Mouse (Mus musculus) midbrain, postnatal 0 days (tissue): ENCODE data around the gene Triobp. TPM values are rescaled to one million over a fixed set of nuclear protein-coding genes. Genes with fewer than 3 reads are reported as not detected.
A peak's percentile ranks its signal among the peaks of the same experiment; 100 is the strongest.
"Not testable (repeated sequence)": the region's sequence is repeated elsewhere in the genome, so short reads cannot be mapped to it uniquely, and the experiment has no call there.

ENCODE experiments used
- ATAC-seq: fragments of 200-750 bp; cut with Nextera tagmentation; 2 replicates; pipeline ENCODE4 v1.8.0; 2017; ENCODE audit warnings: moderate number of reproducible peaks, mild to moderate bottlenecking, moderate TSS enrichment, moderate library complexity; ENCODE audit not compliant: low FRiP score
- DNase-seq: peaks from one replicate; pipeline ENCODE4 v3.0.0-alpha.2; 2015; ENCODE audit warnings: low spot score
- H3K27ac ChIP-seq: fragments of 300-500 bp; sonication (generic); 2 replicates; pipeline ENCODE4 v1.5.1; 2014; ENCODE audit warnings: low read depth, mild to moderate bottlenecking, low read length, mixed read lengths
- H3K27me3 ChIP-seq: fragments of 300-500 bp; sonication (generic); 2 replicates; pipeline ENCODE4 v1.6.1; 2014; ENCODE audit warnings: low read length, control low read depth, mixed read lengths; ENCODE audit not compliant: insufficient read depth
- H3K36me3 ChIP-seq: fragments of 300-500 bp; sonication (generic); 2 replicates; pipeline ENCODE4 v1.6.1; 2014; ENCODE audit warnings: low read length, control low read depth, mixed read lengths; ENCODE audit not compliant: insufficient read depth
- H3K4me1 ChIP-seq: fragments of 300-500 bp; sonication (generic); 2 replicates; pipeline ENCODE4 v1.6.1; 2014; ENCODE audit warnings: mild to moderate bottlenecking, control low read depth, antibody characterized with exemption, low read length, mixed read lengths; ENCODE audit not compliant: insufficient read depth
- H3K4me2 ChIP-seq: fragments of 300-500 bp; sonication (generic); 2 replicates; pipeline ENCODE4 v1.6.1; 2014; ENCODE audit warnings: low read depth, mild to moderate bottlenecking, low read length, mixed read lengths; ENCODE audit not compliant: poor library complexity, severe bottlenecking
- H3K4me3 ChIP-seq: fragments of 300-500 bp; sonication (generic); 2 replicates; pipeline ENCODE4 v1.5.1; 2014; ENCODE audit warnings: low read depth, mild to moderate bottlenecking, low read length, moderate library complexity
- H3K9ac ChIP-seq: fragments of 300-500 bp; sonication (generic); replicated peaks from 2 replicates; pipeline ENCODE4 v1.6.1; 2014; ENCODE audit warnings: mild to moderate bottlenecking, low read length, moderate library complexity, mixed read lengths; ENCODE audit not compliant: poor library complexity, severe bottlenecking
- H3K9me3 ChIP-seq: fragments of 300-500 bp; sonication (generic); 2 replicates; pipeline ENCODE4 v1.6.1; 2016; ENCODE audit warnings: low read length, control low read depth
- CTCF ChIP-seq: IDR thresholded peaks from 2 replicates; pipeline ENCODE4 v1.5.1; 2016; ENCODE audit warnings: antibody characterized with exemption, mild to moderate bottlenecking
- WGBS: fragments of 180-500 bp; shearing (Covaris S2); extraction: QIAGEN DNeasy Blood & Tissue Kit; methylation state at CpG from one replicate; pipeline ENCODE4 v1.1.7; 2014; 5-methylcytosine and 5-hydroxymethylcytosine counted together
- polyA plus RNA-seq: library from polyadenylated mRNA; unstranded; fragments of >200 nt; fragmentation: Nextera tagmentation; extraction: Ambion mirVana; gene quantifications from 2 replicates; pipeline ENCODE4 v1.2.1, GENCODE M21; 2015
- total RNA-seq: library from RNA; depleted of rRNA; stranded (reverse); fragments of >200 nt; gene quantifications from 2 replicates; pipeline ENCODE4 v1.2.3, GENCODE M21; 2014

The Triobp gene
- total and polyA plus RNA-seq, 2 experiments from 2014 or later, result 28.4 to 40.0 TPM

- Histone ChIP-seq H3K27ac (peak overlapping the region; percentile 88), H3K4me1 (peaks cover 10% of the 10 kb centered on the region), H3K9ac (peak overlapping the region; percentile 95), H3K9me3 (no peaks in the 10 kb centered on the region), H3K4me3 (peak overlapping the region; percentile 74), H3K4me2 (peak overlapping the region; percentile 97), H3K36me3 (no peaks in the 10 kb centered on the region), H3K27me3 (no peaks in the 10 kb centered on the region)
- no peak for TF ChIP-seq CTCF
- 7% methylated on average over 37 of the region's 46 CpGs for WGBS
- DNase-seq (no peak), ATAC-seq (no peak)
Measured at GRCm38 (mm10) chr15:79027291-79028205, 80.0 kb downstream of the Triobp start.

GRCm38 (mm10) chr15:79028237-79028738 is 80.8 kb downstream of the Triobp start, which contains the start of gene H1f0:
Gene H1f0 (plus strand): TSS chr15:79028450.
- Histone ChIP-seq H3K4me2 (peak within 1 kb of the TSS; percentile 97), H3K4me3 (peak within 1 kb of the TSS; percentile 74), H3K9ac (peak within 1 kb of the TSS; percentile 95), H3K36me3 (no peaks in the 10 kb centered on the region), H3K4me1 (peaks cover 10% of the 10 kb centered on the region), H3K9me3 (no peaks in the 10 kb centered on the region), H3K27ac (peak within 1 kb of the TSS; percentile 88), H3K27me3 (no peaks in the 10 kb centered on the region)
- ATAC-seq (peak; percentile 86), DNase-seq (peak; percentile 92)
- TF ChIP-seq CTCF, result no peak
- under 1% methylated on average over 54 of the region's 58 CpGs for WGBS

- H3K4me2 ChIP-seq, result peak overlapping the region; percentile 97
- WGBS, result 24% methylated on average over 16 of the region's 16 CpGs
- H3K4me1 ChIP-seq, result peaks cover 10% of the 10 kb centered on the region
- peak overlapping the region; percentile 74 for H3K4me3 ChIP-seq
- peak overlapping the region; percentile 95 for H3K9ac ChIP-seq
- no peaks in the 10 kb centered on the region for H3K27me3 ChIP-seq
- TF ChIP-seq CTCF, result no peak
- H3K9me3 ChIP-seq, result no peaks in the 10 kb centered on the region
- peak overlapping the region; percentile 88; the same call in 1 of the 2 replicates for H3K27ac ChIP-seq
- no peak for ATAC-seq
- no peaks in the 10 kb centered on the region for H3K36me3 ChIP-seq
- no peak for DNase-seq
Measured at GRCm38 (mm10) chr15:79028823-79029484, 81.4 kb downstream of the Triobp start.

- no peaks in the 10 kb centered on the region for H3K36me3 ChIP-seq
- ATAC-seq, result no peak
- DNase-seq, result peak; percentile 44
- peak overlapping the region; percentile 97 for H3K4me2 ChIP-seq
- TF ChIP-seq CTCF, result no peak
- H3K27me3 ChIP-seq, result no peaks in the 10 kb centered on the region
- H3K27ac ChIP-seq, result no peak overlapping the region; the same call in 1 of the 2 replicates
- H3K9ac ChIP-seq, result peak overlapping the region; percentile 46; the same call in 1 of the 2 replicates
- 9% methylated on average over 11 of the region's 11 CpGs for WGBS
- no peaks in the 10 kb centered on the region for H3K9me3 ChIP-seq
- peaks cover 10% of the 10 kb centered on the region for H3K4me1 ChIP-seq
- H3K4me3 ChIP-seq, result peak overlapping the region; percentile 74
Measured at GRCm38 (mm10) chr15:79029519-79030241, 82.2 kb downstream of the Triobp start.

- no peaks in the 10 kb centered on the region for H3K36me3 ChIP-seq
- H3K4me2 ChIP-seq, result peak overlapping the region; percentile 97
- DNase-seq (peak; percentile 94), ATAC-seq (peak; percentile 71)
- no peak for TF ChIP-seq CTCF
- H3K27ac ChIP-seq, result no peak overlapping the region
- no peaks in the 10 kb centered on the region for H3K27me3 ChIP-seq
- WGBS, result 1% methylated on average over 52 of the region's 52 CpGs
- peak overlapping the region; percentile 74 for H3K4me3 ChIP-seq
- H3K4me1 ChIP-seq, result peaks cover 10% of the 10 kb centered on the region
- no peaks in the 10 kb centered on the region for H3K9me3 ChIP-seq
- H3K9ac ChIP-seq, result peak overlapping the region; percentile 46
Measured at GRCm38 (mm10) chr15:79030551-79031435, 83.3 kb downstream of the Triobp start.

GRCm38 (mm10) chr15:79031908-79032307 is 84.4 kb downstream of the Triobp start:
- H3K27me3 ChIP-seq, H3K27ac ChIP-seq, H3K36me3 ChIP-seq, H3K9ac ChIP-seq, H3K4me1 ChIP-seq, H3K4me2 ChIP-seq, DNase-seq, ATAC-seq, H3K9me3 ChIP-seq, H3K4me3 ChIP-seq: not testable (repeated sequence)
- WGBS, result 89% methylated on average over 5 of the region's 5 CpGs
